8 mouse cellular contexts compared by ENCODE assay signal in genomic region chr7:34229691-34230111, GRCm38 (mm10). TPM values are rescaled to one million over a fixed set of nuclear protein-coding genes. Genes with fewer than 3 reads are reported as not detected.
A peak's percentile ranks its signal among the peaks of the same experiment; 100 is the strongest.
DNase-seq lines count a peak whose midpoint lies in the region; ATAC-seq lines count a peak whose summit lies in the region.

No protein-coding gene starts in this region.

- peak overlapping the region; percentile 82 for H3K4me2 ChIP-seq in hindbrain, embryonic 12.5 days (replicated peaks)

- H3K4me3 ChIP-seq in hindbrain, embryonic 12.5 days, result peak overlapping the region; percentile 72

- DNase-seq in cerebellum, adult 11-12 months, result no peak
- DNase-seq in cerebellum, adult 9-10 months, result peak; percentile 79
- peak; percentile 49 to 57 for DNase-seq in frontal cortex, postnatal 25 days (ENCODE audit: low spot score in 2 of 2)
- peak; percentile 41 to 47 for DNase-seq in layer of hippocampus, postnatal 25 days (ENCODE audit: extremely low spot score in 1 of 2, low spot score in 1 of 2)
- peak; percentile 67 for DNase-seq in lung, postnatal 10 days
- DNase-seq in right cerebral cortex, postnatal 10 days (ENCODE audit: low spot score in 2 of 2), result peak; percentile 74 to 77

- peak; percentile 3; the same call in 1 of the 2 replicates for ATAC-seq in cerebellum, adult (ENCODE audit: insufficient number of reproducible peaks, low FRiP score, low TSS enrichment)
- peak; percentile 36 for ATAC-seq in hindbrain, embryonic 12.5 days (ENCODE audit: low FRiP score)

- under 1% methylated on average over 19 of the region's 19 CpGs for WGBS in hindbrain, embryonic 12.5 days

- H3K9ac ChIP-seq in hindbrain, embryonic 12.5 days, result peak overlapping the region; percentile 79

- H3K27me3 ChIP-seq in hindbrain, embryonic 12.5 days, result no peaks in the 10 kb centered on the region

- peak overlapping the region; percentile 78 for H3K27ac ChIP-seq in hindbrain, embryonic 12.5 days

- H3K9me3 ChIP-seq in hindbrain, embryonic 12.5 days (replicated peaks), result no peaks in the 10 kb centered on the region

- peaks cover 28% of the 10 kb centered on the region for H3K36me3 ChIP-seq in hindbrain, embryonic 12.5 days

- H3K4me1 ChIP-seq in hindbrain, embryonic 12.5 days, result peaks cover 28% of the 10 kb centered on the region

RNA-seq across cellular contexts. Expression of gene Gpi1, which starts 0.4 kb away (rescaled TPM):
- polyA plus RNA-seq in hindbrain, embryonic 12.5 days (2016; fragmentation: Nextera tagmentation; extraction: Ambion mirVana), result 239 and 241 TPM in 2 replicates
- 100 to 1,000 TPM; 725 to 726 TPM for total RNA-seq in layer of hippocampus, postnatal 25 days (2021)

RNA-seq across cellular contexts. Expression of gene Gm6096, which starts 21.1 kb away (rescaled TPM):
- polyA plus RNA-seq in hindbrain, embryonic 12.5 days (2016; fragmentation: Nextera tagmentation; extraction: Ambion mirVana), result not detected in 2 replicates
- total RNA-seq in layer of hippocampus, postnatal 25 days (2021), result not detected

RNA-seq across cellular contexts. Expression of gene Pdcd2l, which starts 33.2 kb away (rescaled TPM):
- 63.4 and 68.1 TPM in 2 replicates for polyA plus RNA-seq in hindbrain, embryonic 12.5 days (2016; fragmentation: Nextera tagmentation; extraction: Ambion mirVana)
- total RNA-seq in layer of hippocampus, postnatal 25 days (2021), result 10 to 100 TPM; 23.9 to 24.0 TPM
